Mouse (Mus musculus) MEL (cell line): ENCODE data around the gene Mapk1ip1. TPM values are rescaled to one million over a fixed set of nuclear protein-coding genes. Genes with fewer than 3 reads are reported as not detected.

Source experiments
- DNase-seq: peaks from one replicate; pipeline ENCODE4 v3.0.0; 2011; ENCODE audit warnings: low read depth, low spot score
- H3K27ac ChIP-seq: 2 replicates; pipeline ENCODE4 v1.5.1; 2012; ENCODE audit warnings: low read depth, mild to moderate bottlenecking, control low read depth, low read length, moderate library complexity; ENCODE audit not compliant: control insufficient read depth
- H3K27me3 ChIP-seq, 2 experiments: fragments of 150-350 bp in 1 of 2; sonication (generic) in 1 of 2; 2 replicates each; pipeline ENCODE4 v1.6.1; 2012; ENCODE audit warnings: low read length in 2 of 2, mild to moderate bottlenecking in 2 of 2, improper control_type of control experiment in 1 of 2, moderate library complexity in 1 of 2; ENCODE audit not compliant: insufficient read depth in 2 of 2, control insufficient read depth in 1 of 2
- H3K36me3 ChIP-seq, 2 experiments: 2 replicates each; pipeline ENCODE4 v1.6.1; 2012 to 2014; ENCODE audit warnings: low read length in 2 of 2, improper control_type of control experiment in 1 of 2, inconsistent platforms in 1 of 2, mild to moderate bottlenecking in 1 of 2; ENCODE audit not compliant: insufficient read depth in 2 of 2, control insufficient read depth in 1 of 2
- H3K4me1 ChIP-seq, 2 experiments: fragments of 150-350 bp in 1 of 2; sonication (generic) in 1 of 2; 2 replicates each; pipeline ENCODE4 v1.6.1; 2012; ENCODE audit warnings: low read length in 2 of 2, improper control_type of control experiment in 1 of 2, mild to moderate bottlenecking in 1 of 2; ENCODE audit not compliant: insufficient read depth in 2 of 2, control insufficient read depth in 1 of 2
- H3K4me3 ChIP-seq, 2 experiments: fragments of 150-350 bp in 1 of 2; sonication (generic) in 1 of 2; 2 replicates each; pipeline ENCODE4 v1.5.1; 2012; ENCODE audit warnings: low read depth in 2 of 2, low read length in 2 of 2, mild to moderate bottlenecking in 2 of 2, moderate library complexity in 2 of 2, control low read depth in 1 of 2, improper control_type of control experiment in 1 of 2; ENCODE audit not compliant: control insufficient read depth in 1 of 2, insufficient read depth in 1 of 2
- H3K79me2 ChIP-seq: 2 replicates; pipeline ENCODE4 v1.6.1; 2012; ENCODE audit warnings: mild to moderate bottlenecking, low read length, moderate library complexity; ENCODE audit not compliant: control insufficient read depth, poor library complexity, insufficient read depth
- H3K9ac ChIP-seq: 2 replicates; pipeline ENCODE4 v1.6.1; 2012; ENCODE audit warnings: low read depth, mild to moderate bottlenecking, control low read depth, low read length, moderate library complexity; ENCODE audit not compliant: control insufficient read depth, poor library complexity, severe bottlenecking
- H3K9me3 ChIP-seq: fragments of 150-350 bp; sonication (generic); replicated peaks from 2 replicates; pipeline ENCODE4 v1.6.1; 2012; ENCODE audit warnings: mild to moderate bottlenecking, low read length, improper control_type of control experiment, moderate library complexity; ENCODE audit not compliant: insufficient read depth
- BHLHE40 ChIP-seq: IDR thresholded peaks from 2 replicates; pipeline ENCODE4 v1.6.1; 2012; ENCODE audit warnings: low read depth, mild to moderate bottlenecking, inconsistent platforms, low read length, improper control_type of control experiment, borderline replicate concordance
- CHD2 ChIP-seq: IDR thresholded peaks from 2 replicates; pipeline ENCODE4 v1.6.1; 2011; ENCODE audit warnings: low read length, improper control_type of control experiment
- EP300 ChIP-seq, 2 experiments: IDR thresholded peaks; 2 replicates each; pipeline ENCODE4 v1.6.1; 2011; ENCODE audit warnings: improper control_type of control experiment in 2 of 2, low read length in 2 of 2, low read depth in 1 of 2, mild to moderate bottlenecking in 1 of 2
- ETS1 ChIP-seq: IDR thresholded peaks from 2 replicates; pipeline ENCODE4 v1.6.1; 2012; ENCODE audit warnings: low read depth, mild to moderate bottlenecking, inconsistent platforms, low read length, improper control_type of control experiment, moderate library complexity
- GABPA ChIP-seq: IDR thresholded peaks from 2 replicates; pipeline ENCODE4 v1.6.1; 2012; ENCODE audit warnings: low read depth, mild to moderate bottlenecking, inconsistent platforms, low read length, improper control_type of control experiment, moderate library complexity
- KAT2A ChIP-seq: conservative IDR thresholded peaks from 2 replicates; pipeline ENCODE4 v1.6.1; 2012; ENCODE audit warnings: low read depth, low read length, improper control_type of control experiment, inconsistent platforms
- MEF2A ChIP-seq: IDR thresholded peaks from 2 replicates; pipeline ENCODE4 v1.6.1; 2014; ENCODE audit warnings: low read depth, mild to moderate bottlenecking, inconsistent platforms, low read length, improper control_type of control experiment; ENCODE audit not compliant: poor library complexity, insufficient replicate concordance, severe bottlenecking; ENCODE audit errors: extremely low read depth
- NELFE ChIP-seq: IDR thresholded peaks from 2 replicates; pipeline ENCODE4 v1.6.1; 2011; ENCODE audit warnings: low read depth, low read length, improper control_type of control experiment
- NRF1 ChIP-seq: IDR thresholded peaks from 2 replicates; pipeline ENCODE4 v1.6.1; 2014; ENCODE audit warnings: low read depth, mild to moderate bottlenecking, inconsistent platforms, low read length, improper control_type of control experiment, moderate library complexity; ENCODE audit not compliant: poor library complexity, insufficient read depth, severe bottlenecking
- POLR2AphosphoS2 ChIP-seq: IDR thresholded peaks from 2 replicates; pipeline ENCODE4 v1.6.1; 2011; ENCODE audit warnings: low read length, improper control_type of control experiment
- RAD21 ChIP-seq: IDR thresholded peaks from 2 replicates; pipeline ENCODE4 v1.6.1; 2011; ENCODE audit warnings: mild to moderate bottlenecking, low read depth, low read length, improper control_type of control experiment
- RCOR1 ChIP-seq: IDR thresholded peaks from 2 replicates; pipeline ENCODE4 v1.6.1; 2012; ENCODE audit warnings: low read depth, mild to moderate bottlenecking, inconsistent platforms, low read length, improper control_type of control experiment
- TAL1 ChIP-seq: IDR thresholded peaks from 2 replicates; pipeline ENCODE4 v1.6.1; 2012; ENCODE audit warnings: mild to moderate bottlenecking, inconsistent platforms, low read length, moderate library complexity, mixed read lengths
- UBTF ChIP-seq: IDR thresholded peaks from 2 replicates; pipeline ENCODE4 v1.6.1; 2012; ENCODE audit warnings: low read depth, mild to moderate bottlenecking, inconsistent platforms, low read length, improper control_type of control experiment, moderate library complexity, borderline replicate concordance; ENCODE audit not compliant: insufficient read depth
- USF1 ChIP-seq: IDR thresholded peaks from 2 replicates; pipeline ENCODE4 v1.6.1; 2014; ENCODE audit warnings: low read depth, mild to moderate bottlenecking, inconsistent platforms, low read length, improper control_type of control experiment, moderate library complexity
- USF2 ChIP-seq, 2 experiments: IDR thresholded peaks; 2 replicates each; pipeline ENCODE4 v1.6.1; 2011 to 2012; ENCODE audit warnings: improper control_type of control experiment in 2 of 2, low read length in 2 of 2, borderline replicate concordance in 1 of 2, inconsistent platforms in 1 of 2, low read depth in 1 of 2, mild to moderate bottlenecking in 1 of 2; ENCODE audit not compliant: insufficient read depth in 1 of 2
- ZC3H11A ChIP-seq: IDR thresholded peaks from 2 replicates; pipeline ENCODE4 v1.6.1; 2012; ENCODE audit warnings: low read depth, mild to moderate bottlenecking, inconsistent platforms, low read length, improper control_type of control experiment
- ZMIZ1 ChIP-seq: IDR thresholded peaks from 2 replicates; pipeline ENCODE4 v1.6.1; 2012; ENCODE audit warnings: low read depth, mild to moderate bottlenecking, inconsistent platforms, low read length, improper control_type of control experiment, moderate library complexity
- polyA plus RNA-seq, 2 experiments: library from polyadenylated mRNA; stranded (reverse) in 1 of 2; unstranded in 1 of 2; fragments of >175 nt in 1 of 2; fragments of >200 nt in 1 of 2; gene quantifications; 2 replicates each; pipeline versions ENCODE4 v1.2.1 to v1.2.4; 2012; ENCODE audit warnings: low replicate concordance in 2 of 2, low read depth in 1 of 2; ENCODE audit not compliant: insufficient read length in 2 of 2, insufficient read depth in 1 of 2, missing spikeins in 1 of 2
- total RNA-seq: library from RNA; depleted of rRNA; stranded (reverse); fragments of 300-350 nt; gene quantifications from 2 replicates; pipeline ENCODE4 v1.2.3, GENCODE M21; 2012

Mapk1ip1 gene
- total and polyA plus RNA-seq, 3 experiments: 2.1 to 12.4 TPM; not detected in 1

DNA sequence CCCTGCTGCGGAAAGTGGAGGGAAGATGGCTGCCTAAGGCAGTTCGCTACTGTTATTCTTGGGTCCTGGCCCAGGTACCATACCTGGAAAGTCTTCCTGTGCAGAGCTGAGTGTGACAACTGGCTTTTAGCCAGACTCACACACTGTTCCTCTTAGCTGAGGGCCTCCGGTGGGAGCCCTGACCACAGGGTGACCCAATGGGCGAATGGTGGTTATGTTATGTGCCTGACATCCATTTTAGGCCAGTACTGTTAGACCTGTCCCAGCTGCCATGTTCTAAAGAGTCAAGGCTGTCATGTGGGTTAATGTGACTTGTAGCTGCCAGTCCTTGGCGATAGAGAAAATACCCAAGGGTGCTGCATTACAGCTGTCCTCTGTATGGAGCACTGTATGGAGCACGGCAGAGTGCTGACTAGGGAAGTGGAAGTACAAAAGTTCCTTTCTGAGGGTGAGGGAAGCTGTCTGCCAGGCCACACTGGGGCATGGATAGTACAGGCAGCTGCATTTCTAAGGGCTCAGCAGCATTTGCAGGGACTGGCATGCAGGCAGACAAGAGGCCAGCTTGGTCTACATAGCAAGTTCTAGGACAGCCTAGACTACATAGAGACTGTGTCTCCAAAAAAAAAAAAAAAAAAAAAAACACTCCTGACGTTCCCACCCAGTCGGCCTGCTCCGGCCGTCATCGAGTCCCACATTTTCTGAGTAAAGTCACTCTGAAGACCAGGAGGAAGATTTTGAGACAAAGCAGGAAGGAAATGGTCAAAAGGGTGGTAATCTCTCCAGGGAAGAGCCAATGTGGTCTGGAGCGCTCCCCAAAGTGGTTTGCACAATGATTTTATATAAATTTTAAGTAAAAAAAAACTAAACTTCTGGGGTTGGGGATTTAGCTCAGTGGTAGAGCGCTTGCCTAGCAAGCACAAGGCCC, 39.6 kb upstream of the Mapk1ip1 start:
- H3K27ac ChIP-seq: no peak overlapping the region
- peak; percentile 22; the same call in 1 of the 2 replicates for TF ChIP-seq ZMIZ1
- TF ChIP-seq ETS1: no peak
- H3K36me3 ChIP-seq: peaks cover 0 to 4% of the 10 kb centered on the region in 2 experiments; a peak in 2 of 4 replicates
- no peaks in the 10 kb centered on the region for H3K27me3 ChIP-seq
- no peak overlapping the region for H3K4me3 ChIP-seq
- H3K9ac ChIP-seq: no peak overlapping the region
- no peaks in the 10 kb centered on the region for H3K4me1 ChIP-seq
- H3K9me3 ChIP-seq: no peaks in the 10 kb centered on the region
- peak; percentile 32 for DNase-seq
- H3K79me2 ChIP-seq: no peaks in the 10 kb centered on the region

DNA sequence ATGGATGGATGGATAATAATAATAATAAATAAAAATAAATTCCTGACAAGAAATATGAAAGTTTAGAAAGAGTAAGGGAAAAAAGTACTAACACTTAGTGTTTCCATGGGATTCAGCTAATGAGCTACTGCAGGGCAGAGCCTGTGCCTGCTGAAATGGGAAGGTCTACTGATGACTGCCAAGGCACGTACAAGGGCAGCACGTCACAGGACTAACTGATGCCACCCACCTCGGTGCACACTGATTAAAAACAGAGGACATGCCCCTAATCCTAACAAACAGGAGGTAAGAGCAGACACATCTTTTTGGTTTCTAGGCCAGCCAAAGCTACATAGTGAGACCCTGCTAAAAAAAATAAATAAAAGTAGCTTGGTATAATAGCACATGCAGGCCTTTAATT, 37.7 kb upstream of the Mapk1ip1 start:
- Histone ChIP-seq H3K4me1 (no peaks in the 10 kb centered on the region), H3K9ac (no peak overlapping the region), H3K9me3 (no peaks in the 10 kb centered on the region), H3K27ac (no peak overlapping the region)
- TF ChIP-seq RCOR1 (no peak), KAT2A (no peak), USF1 (no peak), NELFE (no peak), TAL1 (no peak), NRF1 (no peak), MEF2A (no peak), GABPA (no peak), POLR2AphosphoS2 (no peak), EP300 (IDR thresholded peaks at IDR 0.05; ENCODE audit: low read depth in 1 of 2, low read length in 2 of 2) (no peak), ZC3H11A (no peak), CHD2 (no peak), BHLHE40 (no peak), ZMIZ1 (no peak), USF2 (IDR thresholded peaks at IDR 0.05; ENCODE audit: borderline replicate concordance in 1 of 2, insufficient read depth in 1 of 2, low read depth in 1 of 2, low read length in 2 of 2) (no peak), RAD21 (no peak), UBTF (no peak)
- TF ChIP-seq, all 39 proteins: peak for 0
- Histone ChIP-seq H3K79me2 (no peaks in the 10 kb centered on the region), H3K36me3 (peaks cover 0 to 4% of the 10 kb centered on the region in 2 experiments; a peak in 2 of 4 replicates), H3K27me3 (no peaks in the 10 kb centered on the region), H3K4me3 (no peak overlapping the region)
- no peak for DNase-seq
